Mouse (Mus musculus): ENCODE data around the gene Olfr1101.

Olfr1101 gene

GRCm38 (mm10) chr2:86991121-86991520 is at the start of gene Olfr1101:
Olfr1101 (minus strand) TSS chr2:86991221.
- 68% methylated on average over 3 of the region's 3 CpGs for WGBS

DNA sequence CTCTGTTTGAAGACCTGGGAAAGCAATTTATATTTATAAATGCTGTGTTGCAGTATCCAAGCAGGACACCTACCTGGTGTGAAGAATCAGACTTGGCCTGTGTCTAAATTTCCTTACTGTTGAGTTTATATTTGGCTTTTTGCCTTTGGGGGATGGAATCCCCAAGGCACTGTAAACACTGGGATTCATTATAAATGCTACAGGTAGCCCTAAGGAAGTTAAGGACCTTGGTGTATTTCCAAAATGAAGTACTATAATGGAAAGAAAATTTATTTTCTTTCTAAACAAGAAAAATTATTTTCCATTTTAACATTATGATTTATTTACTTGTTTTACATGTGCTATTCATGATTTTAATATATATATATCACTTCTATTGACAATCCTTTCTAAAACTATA is 45.4 kb upstream of the Olfr1101 start, which contains the start of gene Olfr1105:
Gene Olfr1105 (minus strand): TSS at position 101 of the 400 bp plus-strand sequence.

DNA sequence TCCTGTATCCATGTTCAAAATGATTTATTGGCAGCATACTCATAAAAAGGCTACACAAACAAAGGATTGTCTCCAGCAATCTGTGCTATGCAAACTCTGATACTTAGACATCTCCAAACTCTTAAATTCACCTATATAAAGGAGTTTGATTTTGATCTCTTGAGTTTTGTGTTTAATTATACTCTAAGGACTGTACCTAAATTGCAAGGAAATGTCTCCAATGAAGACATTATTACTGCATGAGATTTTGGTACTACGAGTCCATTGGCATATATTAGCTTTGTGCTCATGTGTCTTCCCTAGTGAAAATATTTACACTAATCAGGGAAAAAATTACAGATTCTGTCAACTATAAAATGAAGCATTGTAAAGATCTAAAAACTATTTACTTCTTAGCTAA is 36.0 kb upstream of the Olfr1101 start, which contains the start of gene Olfr1104:
Gene Olfr1104 (minus strand): TSS at position 101 of the 400 bp plus-strand sequence.
- WGBS, result 82% methylated on average over 1 of the region's 1 CpGs

DNA sequence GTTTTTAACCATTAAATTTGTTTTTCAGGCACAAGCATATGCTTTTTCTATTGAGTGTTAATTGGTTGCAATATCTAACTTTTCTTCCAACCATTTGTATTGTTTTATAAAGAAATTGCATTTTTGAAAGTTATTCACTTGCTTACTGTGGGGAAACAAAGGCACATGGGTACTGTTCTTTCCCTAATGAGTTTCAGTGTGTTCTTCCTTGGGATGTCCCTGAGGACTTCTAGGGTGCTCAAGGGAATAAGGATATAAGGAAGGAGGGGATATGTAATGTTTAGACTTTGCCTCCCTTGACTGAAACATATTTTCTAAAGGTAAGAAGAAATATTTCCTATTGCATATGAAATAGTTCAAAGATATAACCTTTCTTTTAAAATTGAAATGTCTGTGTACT is 7.1 kb upstream of the Olfr1101 start, which contains the start of gene Olfr1102:
Gene Olfr1102 (plus strand): TSS at position 301 of the 400 bp plus-strand sequence.

GRCm38 (mm10) chr2:86979854-86980253 is 11.2 kb downstream of the Olfr1101 start, which contains the start of gene Olfr1100:
Olfr1100 (minus strand) TSS chr2:86979954.
- 79% methylated on average over 3 of the region's 3 CpGs for WGBS

GRCm38 (mm10) chr2:86960593-86960992 is 30.4 kb downstream of the Olfr1101 start, which contains the start of gene Olfr1099:
Olfr1099 (minus strand) TSS chr2:86960693.
- WGBS, result 81% methylated on average over 1 of the region's 1 CpGs
